Mouse (Mus musculus) neural tube, embryonic 11.5 days (tissue): ENCODE measurements around the gene Flrt3. TPM values are rescaled to one million over a fixed set of nuclear protein-coding genes. Genes with fewer than 3 reads are reported as not detected.

Experiments
- ATAC-seq: fragments of 200-750 bp; cut with Nextera tagmentation; 2 replicates; pipeline ENCODE4 v1.8.0; 2017; ENCODE audit warnings: moderate number of reproducible peaks, mild to moderate bottlenecking, moderate TSS enrichment, moderate library complexity; ENCODE audit not compliant: insufficient read depth, low FRiP score, low TSS enrichment
- DNase-seq: peaks from one replicate; pipeline ENCODE4 v3.0.0-alpha.2; 2015; ENCODE audit warnings: low spot score
- H3K27ac ChIP-seq: fragments of 300-500 bp; sonication (generic); 2 replicates; pipeline ENCODE4 v1.5.1; 2014; ENCODE audit warnings: low read depth, mild to moderate bottlenecking, low read length
- H3K27me3 ChIP-seq: fragments of 300-500 bp; sonication (generic); 2 replicates; pipeline ENCODE4 v1.6.1; 2014; ENCODE audit warnings: mild to moderate bottlenecking, low read length, mixed read lengths; ENCODE audit not compliant: control insufficient read depth, insufficient read depth
- H3K36me3 ChIP-seq: fragments of 300-500 bp; sonication (generic); 2 replicates; pipeline ENCODE4 v1.6.1; 2014; ENCODE audit warnings: mild to moderate bottlenecking, low read length, moderate library complexity, mixed read lengths; ENCODE audit not compliant: control insufficient read depth, insufficient read depth
- H3K4me1 ChIP-seq: fragments of 300-500 bp; sonication (generic); 2 replicates; pipeline ENCODE4 v1.6.1; 2014; ENCODE audit warnings: low read length, mixed read lengths; ENCODE audit not compliant: control insufficient read depth, insufficient read depth
- H3K4me2 ChIP-seq: fragments of 300-500 bp; sonication (generic); 2 replicates; pipeline ENCODE4 v1.6.1; 2014; ENCODE audit warnings: low read depth, mild to moderate bottlenecking, moderate library complexity
- H3K4me3 ChIP-seq: fragments of 300-500 bp; sonication (generic); 2 replicates; pipeline ENCODE4 v1.5.1; 2014; ENCODE audit warnings: low read depth, low read length
- H3K9ac ChIP-seq: fragments of 300-500 bp; sonication (generic); 2 replicates; pipeline ENCODE4 v1.6.1; 2014; ENCODE audit warnings: mild to moderate bottlenecking, low read length
- H3K9me3 ChIP-seq: fragments of 300-500 bp; sonication (generic); 2 replicates; pipeline ENCODE4 v1.6.1; 2016; ENCODE audit warnings: low read length; ENCODE audit not compliant: control insufficient read depth
- WGBS: fragments of 180-500 bp; shearing (Covaris S2); extraction: QIAGEN DNeasy Blood & Tissue Kit; methylation state at CpG from one replicate; pipeline ENCODE4 v1.1.7; 2014; 5-methylcytosine and 5-hydroxymethylcytosine counted together
- polyA plus RNA-seq: library from polyadenylated mRNA; unstranded; fragments of >200 nt; fragmentation: Nextera tagmentation; extraction: Ambion mirVana; gene quantifications from 2 replicates; pipeline ENCODE4 v1.2.1, GENCODE M21; 2014

Gene Flrt3
- polyA plus RNA-seq, 1 experiment from 2014 or later = 46.3 TPM

DNA sequence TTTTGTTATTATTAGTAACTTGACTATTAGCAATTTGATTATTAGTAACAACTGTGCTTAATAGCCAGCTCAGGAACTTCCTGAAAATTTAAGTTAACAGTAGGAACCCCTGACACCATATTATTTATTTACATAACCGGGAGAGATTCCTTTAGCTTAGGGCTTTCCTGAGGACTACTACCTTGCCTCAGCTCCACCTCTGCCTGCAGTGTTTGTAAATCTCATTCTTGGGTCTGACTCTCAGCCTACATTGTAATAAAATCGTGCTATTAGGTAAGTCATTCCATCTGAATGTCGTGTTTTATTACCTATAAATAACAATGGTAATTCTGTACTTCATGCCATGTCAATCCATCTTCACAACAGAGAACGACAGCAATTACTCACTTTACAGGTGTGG lies 21.2 kb upstream of the Flrt3 start:
- Histone ChIP-seq H3K9me3 (no peaks in the 10 kb centered on the region), H3K27me3 (no peaks in the 10 kb centered on the region), H3K4me3 (no peak overlapping the region), H3K9ac (no peak overlapping the region), H3K27ac (no peak overlapping the region), H3K36me3 (no peaks in the 10 kb centered on the region), H3K4me1 (no peaks in the 10 kb centered on the region), H3K4me2 (no peak overlapping the region)
- 38% methylated on average over 4 of the region's 4 CpGs for WGBS
- no peak for ATAC-seq
- no peak for DNase-seq

DNA sequence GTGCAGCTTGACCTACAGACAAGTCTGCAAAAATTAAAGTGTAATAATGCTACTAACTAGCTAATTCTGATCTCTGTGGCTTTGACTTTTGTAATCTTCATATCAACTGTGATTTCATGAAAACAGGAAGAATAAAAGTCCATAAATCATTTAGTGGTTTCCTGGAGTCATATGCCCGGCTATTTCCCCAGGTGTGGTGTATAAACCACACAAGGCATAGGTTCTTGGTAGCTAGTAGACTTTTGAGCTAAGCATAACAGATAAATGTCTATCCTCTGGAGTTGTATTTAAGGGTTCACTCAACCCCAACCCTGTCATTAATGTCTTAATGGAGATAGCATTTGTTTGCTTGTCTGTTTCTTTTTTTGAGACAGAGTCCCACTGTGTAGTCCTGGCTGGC lies 20.1 kb upstream of the Flrt3 start:
- H3K27me3 ChIP-seq = no peaks in the 10 kb centered on the region
- no peaks in the 10 kb centered on the region for H3K4me1 ChIP-seq
- no peak overlapping the region for H3K9ac ChIP-seq
- no peaks in the 10 kb centered on the region for H3K9me3 ChIP-seq
- H3K36me3 ChIP-seq = no peaks in the 10 kb centered on the region
- ATAC-seq (no peak), DNase-seq (no peak)
- H3K4me3 ChIP-seq = no peak overlapping the region
- 78% methylated on average over 1 of the region's 1 CpGs for WGBS
- H3K27ac ChIP-seq = no peak overlapping the region
- H3K4me2 ChIP-seq = no peak overlapping the region

DNA sequence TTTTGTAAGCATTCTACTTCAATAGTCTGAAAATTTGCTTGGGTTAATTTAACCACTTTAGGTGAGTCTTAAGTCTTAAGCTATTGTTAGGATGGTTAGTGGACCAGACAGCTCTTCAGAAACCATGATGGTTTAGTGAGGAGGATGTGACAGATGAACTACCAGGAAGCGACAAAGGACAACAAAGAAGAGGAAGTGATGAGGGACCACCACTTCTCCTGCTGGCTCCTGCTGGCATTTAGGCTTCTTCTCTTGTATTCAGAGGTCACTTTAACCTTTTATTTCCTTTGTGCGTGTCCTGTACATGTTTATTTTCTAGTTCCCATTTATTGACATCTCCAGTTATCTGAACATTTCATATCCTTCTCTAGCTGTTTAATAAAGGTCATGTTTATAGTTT lies 19.6 kb upstream of the Flrt3 start:
- Histone ChIP-seq H3K9ac (no peak overlapping the region), H3K9me3 (no peaks in the 10 kb centered on the region), H3K27ac (no peak overlapping the region), H3K4me2 (no peak overlapping the region), H3K4me3 (no peak overlapping the region), H3K27me3 (no peaks in the 10 kb centered on the region), H3K4me1 (no peaks in the 10 kb centered on the region), H3K36me3 (no peaks in the 10 kb centered on the region)
- DNase-seq = no peak
- WGBS = 86% methylated on average over 2 of the region's 2 CpGs
- no peak for ATAC-seq

DNA sequence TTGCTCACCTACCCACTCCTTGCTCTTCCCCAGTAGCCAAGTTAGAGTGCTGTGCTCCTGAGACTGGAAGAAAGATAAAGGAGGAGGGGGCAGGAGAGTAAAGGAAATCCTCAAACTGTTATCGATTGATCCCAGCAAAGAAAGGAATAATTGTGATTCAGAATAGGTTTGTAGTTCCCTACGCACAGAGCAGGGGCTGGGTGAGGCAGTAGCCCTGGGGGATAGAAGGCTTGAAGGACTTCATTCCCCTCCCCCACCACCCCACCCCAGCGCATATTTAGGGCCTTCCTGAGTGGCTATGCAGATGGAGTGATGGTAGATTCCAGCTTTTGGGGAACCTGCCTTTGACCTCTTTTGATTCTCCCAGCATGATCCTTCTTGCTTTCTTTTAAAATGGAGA lies 5.5 kb upstream of the Flrt3 start:
- H3K4me2 ChIP-seq = no peak overlapping the region
- H3K27ac ChIP-seq = no peak overlapping the region
- no peak for DNase-seq
- no peaks in the 10 kb centered on the region for H3K4me1 ChIP-seq
- H3K4me3 ChIP-seq = no peak overlapping the region
- H3K9ac ChIP-seq = no peak overlapping the region
- H3K27me3 ChIP-seq = no peaks in the 10 kb centered on the region
- 29% methylated on average over 3 of the region's 3 CpGs for WGBS
- no peaks in the 10 kb centered on the region for H3K36me3 ChIP-seq
- H3K9me3 ChIP-seq = no peaks in the 10 kb centered on the region
- no peak for ATAC-seq

DNA sequence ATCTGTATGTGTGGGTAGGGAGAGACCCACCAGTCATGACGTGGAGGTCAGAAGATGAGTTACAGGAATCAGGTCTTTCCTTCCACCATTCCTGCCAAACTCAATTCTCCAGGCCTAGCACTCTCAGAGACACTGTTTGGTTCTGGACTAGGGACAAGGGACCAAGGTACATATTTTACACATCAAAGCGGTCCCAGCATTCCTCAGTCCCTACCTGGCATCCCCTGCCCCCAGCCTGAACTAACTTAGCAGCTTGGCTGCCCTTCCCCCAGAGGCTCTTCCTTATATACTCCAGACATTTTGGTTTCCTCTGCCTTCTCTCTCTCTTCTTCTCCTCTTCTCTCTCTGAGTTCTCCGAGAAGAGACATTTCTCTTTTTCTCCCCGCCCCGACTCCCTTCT lies 2.2 kb upstream of the Flrt3 start:
- WGBS = 88% methylated on average over 5 of the region's 5 CpGs
- Histone ChIP-seq H3K4me2 (no peak overlapping the region), H3K36me3 (no peaks in the 10 kb centered on the region), H3K4me3 (no peak overlapping the region), H3K27ac (no peak overlapping the region), H3K27me3 (no peaks in the 10 kb centered on the region), H3K9ac (no peak overlapping the region), H3K9me3 (no peaks in the 10 kb centered on the region), H3K4me1 (0 out of 2 replicates have a peak, but pooled peaks cover 2% of the 10 kb centered on the region)
- ATAC-seq (no peak), DNase-seq (no peak)

DNA sequence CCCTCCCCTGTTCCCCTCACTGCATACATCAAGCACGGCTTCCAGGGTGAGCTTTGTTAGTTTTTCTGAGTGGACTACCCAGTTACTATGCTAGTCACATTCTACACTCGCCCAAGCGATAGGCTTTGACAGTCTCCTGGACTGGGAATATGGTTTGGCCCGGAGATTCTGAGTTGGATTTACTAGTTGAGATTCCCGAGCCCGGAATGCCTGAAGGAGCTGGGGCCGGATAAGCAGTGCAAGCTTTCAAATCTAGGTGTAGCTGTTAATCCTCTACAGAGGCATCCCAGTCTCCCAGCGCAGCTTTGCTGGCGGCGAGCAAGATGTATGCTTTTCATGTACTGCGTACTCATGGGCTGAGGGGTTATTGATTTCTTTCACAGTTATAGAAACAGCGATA lies 812 bp downstream of the Flrt3 start:
- WGBS = 0% methylated on average over 12 of the region's 12 CpGs
- H3K4me1 ChIP-seq = peaks cover 16% of the 10 kb centered on the region
- peak; percentile 70 for DNase-seq

DNA sequence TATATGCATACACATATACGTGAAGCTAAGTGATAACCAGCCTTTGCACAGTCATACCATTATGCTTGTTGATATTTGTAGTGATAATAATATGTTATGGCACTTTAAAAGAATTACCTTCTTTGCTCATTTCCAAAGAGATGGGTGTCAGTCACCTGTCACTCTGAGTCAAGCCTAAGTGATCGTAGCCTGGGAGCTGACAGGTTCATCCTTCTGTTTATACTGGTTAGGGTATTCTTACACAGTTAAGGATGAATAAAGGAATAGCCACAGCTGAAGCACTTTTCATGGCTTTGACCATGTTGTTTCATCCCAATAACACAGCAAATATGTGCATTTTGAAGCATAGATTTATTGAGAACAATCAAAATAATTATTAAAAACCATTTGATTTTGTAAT lies 1.5 kb downstream of the Flrt3 start:
- 31% methylated on average over 2 of the region's 2 CpGs for WGBS

More for the DNA sequence above, 812 bp downstream of the Flrt3 start:
- Histone ChIP-seq H3K9me3 (no peaks in the 10 kb centered on the region), H3K4me2 (peak overlapping the region; percentile 62), H3K36me3 (no peaks in the 10 kb centered on the region), H3K4me3 (peak overlapping the region; percentile 57), H3K27me3 (no peaks in the 10 kb centered on the region), H3K27ac (peak overlapping the region; percentile 72), H3K9ac (peak overlapping the region; percentile 75)
- ATAC-seq = peak; percentile 20

DNA sequence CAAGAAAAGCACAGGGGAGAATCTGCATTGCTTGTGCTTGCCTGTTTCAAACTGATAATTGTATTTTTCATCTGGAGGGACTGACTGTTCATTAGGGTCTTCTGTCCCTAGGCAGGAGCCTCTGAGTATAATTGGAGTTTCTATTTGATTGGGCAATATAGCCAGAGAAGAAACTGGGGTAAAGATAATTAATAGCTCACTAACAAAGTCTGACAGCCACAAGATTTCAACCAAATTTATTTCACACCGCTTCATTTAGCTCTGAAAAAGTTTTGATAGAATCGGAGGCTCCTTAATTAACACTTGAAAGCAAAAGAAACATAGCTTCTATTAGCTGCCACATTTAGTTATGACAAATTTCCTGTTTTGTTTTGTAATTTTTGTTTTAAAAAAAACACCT lies 2.2 kb downstream of the Flrt3 start:
- no peaks in the 10 kb centered on the region for H3K27me3 ChIP-seq
- H3K9ac ChIP-seq = no peak overlapping the region
- H3K4me3 ChIP-seq = peak overlapping the region; percentile 17
- no peak for ATAC-seq
- no peaks in the 10 kb centered on the region for H3K36me3 ChIP-seq
- H3K27ac ChIP-seq = no peak overlapping the region
- peak overlapping the region; percentile 34 for H3K4me2 ChIP-seq
- H3K9me3 ChIP-seq = no peaks in the 10 kb centered on the region
- WGBS = 9% methylated on average over 2 of the region's 2 CpGs
- peaks cover 19% of the 10 kb centered on the region for H3K4me1 ChIP-seq
- DNase-seq = no peak

More for the DNA sequence above, 1.5 kb downstream of the Flrt3 start:
- no peak overlapping the region for H3K27ac ChIP-seq
- H3K4me1 ChIP-seq = peaks cover 19% of the 10 kb centered on the region
- no peaks in the 10 kb centered on the region for H3K9me3 ChIP-seq
- H3K9ac ChIP-seq = no peak overlapping the region
- H3K4me2 ChIP-seq = peak overlapping the region; percentile 62
- no peak for DNase-seq
- no peak for ATAC-seq
- peak overlapping the region; percentile 57 for H3K4me3 ChIP-seq
- no peaks in the 10 kb centered on the region for H3K36me3 ChIP-seq
- no peaks in the 10 kb centered on the region for H3K27me3 ChIP-seq

DNA sequence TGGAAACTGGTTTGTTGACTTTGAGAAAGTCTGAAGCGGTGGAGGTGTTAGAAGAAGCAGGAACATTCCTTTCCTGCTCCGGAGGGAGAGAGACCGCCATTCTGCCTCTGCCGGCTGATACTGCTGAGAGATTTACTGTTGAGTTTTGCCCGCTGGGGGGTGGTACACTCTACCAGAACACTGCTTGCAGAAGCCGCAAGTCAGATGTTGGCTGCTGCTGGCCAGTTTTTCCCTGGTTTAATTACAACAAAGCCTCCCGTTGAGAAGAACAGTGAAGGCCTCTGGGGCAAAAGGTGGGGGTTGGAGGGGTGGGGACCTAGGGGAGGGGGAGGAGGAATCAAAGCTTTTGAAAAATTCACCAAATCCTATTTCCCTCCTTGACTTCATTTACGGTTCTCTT lies 3.0 kb downstream of the Flrt3 start:
- DNase-seq = peak; percentile 86
- ATAC-seq = peak; percentile 45
- H3K27me3 ChIP-seq = no peaks in the 10 kb centered on the region
- H3K9ac ChIP-seq = 0 out of 2 replicates have a peak overlapping the region, but pooled peaks have one; percentile 18
- H3K4me3 ChIP-seq = peak overlapping the region; percentile 17
- under 1% methylated on average over 8 of the region's 8 CpGs for WGBS
- no peaks in the 10 kb centered on the region for H3K36me3 ChIP-seq
- H3K4me1 ChIP-seq = peaks cover 19% of the 10 kb centered on the region
- H3K9me3 ChIP-seq = no peaks in the 10 kb centered on the region
- H3K4me2 ChIP-seq = peak overlapping the region; percentile 34
- no peak overlapping the region for H3K27ac ChIP-seq
